Mouse (Mus musculus) MEL (cell line): Measurements from ENCODE around the gene Zfp536. TPM values are rescaled to one million over a fixed set of nuclear protein-coding genes. Genes with fewer than 3 reads are reported as not detected.

Experiments
- DNase-seq: peaks from one replicate; pipeline ENCODE4 v3.0.0; 2011; ENCODE audit warnings: low read depth, low spot score
- H3K27ac ChIP-seq: 2 replicates; pipeline ENCODE4 v1.5.1; 2012; ENCODE audit warnings: low read depth, mild to moderate bottlenecking, control low read depth, low read length, moderate library complexity; ENCODE audit not compliant: control insufficient read depth
- H3K27me3 ChIP-seq, 2 experiments: fragments of 150-350 bp in 1 of 2; sonication (generic) in 1 of 2; 2 replicates each; pipeline ENCODE4 v1.6.1; 2012; ENCODE audit warnings: low read length in 2 of 2, mild to moderate bottlenecking in 2 of 2, improper control_type of control experiment in 1 of 2, moderate library complexity in 1 of 2; ENCODE audit not compliant: insufficient read depth in 2 of 2, control insufficient read depth in 1 of 2
- H3K36me3 ChIP-seq, 2 experiments: 2 replicates each; pipeline ENCODE4 v1.6.1; 2012 to 2014; ENCODE audit warnings: low read length in 2 of 2, improper control_type of control experiment in 1 of 2, inconsistent platforms in 1 of 2, mild to moderate bottlenecking in 1 of 2; ENCODE audit not compliant: insufficient read depth in 2 of 2, control insufficient read depth in 1 of 2
- H3K4me1 ChIP-seq, 2 experiments: fragments of 150-350 bp in 1 of 2; sonication (generic) in 1 of 2; 2 replicates each; pipeline ENCODE4 v1.6.1; 2012; ENCODE audit warnings: low read length in 2 of 2, improper control_type of control experiment in 1 of 2, mild to moderate bottlenecking in 1 of 2; ENCODE audit not compliant: insufficient read depth in 2 of 2, control insufficient read depth in 1 of 2
- H3K4me3 ChIP-seq, 2 experiments: fragments of 150-350 bp in 1 of 2; sonication (generic) in 1 of 2; 2 replicates each; pipeline ENCODE4 v1.5.1; 2012; ENCODE audit warnings: low read depth in 2 of 2, low read length in 2 of 2, mild to moderate bottlenecking in 2 of 2, moderate library complexity in 2 of 2, control low read depth in 1 of 2, improper control_type of control experiment in 1 of 2; ENCODE audit not compliant: control insufficient read depth in 1 of 2, insufficient read depth in 1 of 2
- H3K79me2 ChIP-seq: 2 replicates; pipeline ENCODE4 v1.6.1; 2012; ENCODE audit warnings: mild to moderate bottlenecking, low read length, moderate library complexity; ENCODE audit not compliant: control insufficient read depth, poor library complexity, insufficient read depth
- H3K9ac ChIP-seq: 2 replicates; pipeline ENCODE4 v1.6.1; 2012; ENCODE audit warnings: low read depth, mild to moderate bottlenecking, control low read depth, low read length, moderate library complexity; ENCODE audit not compliant: control insufficient read depth, poor library complexity, severe bottlenecking
- H3K9me3 ChIP-seq: fragments of 150-350 bp; sonication (generic); replicated peaks from 2 replicates; pipeline ENCODE4 v1.6.1; 2012; ENCODE audit warnings: mild to moderate bottlenecking, low read length, improper control_type of control experiment, moderate library complexity; ENCODE audit not compliant: insufficient read depth
- CHD1 ChIP-seq: IDR thresholded peaks from 2 replicates; pipeline ENCODE4 v1.6.1; 2012; ENCODE audit warnings: low read depth, mild to moderate bottlenecking, inconsistent platforms, low read length, improper control_type of control experiment
- CHD2 ChIP-seq: IDR thresholded peaks from 2 replicates; pipeline ENCODE4 v1.6.1; 2011; ENCODE audit warnings: low read length, improper control_type of control experiment
- CTCF ChIP-seq, 3 experiments: IDR thresholded peaks in 2 of 3; conservative IDR thresholded peaks in 1 of 3; 2 replicates each; pipeline ENCODE4 v1.5.1; 2011 to 2012; ENCODE audit warnings: low read length in 3 of 3, low read depth in 2 of 3, mild to moderate bottlenecking in 2 of 3, improper control_type of control experiment in 1 of 3, inconsistent platforms in 1 of 3, mixed read lengths in 1 of 3, moderate library complexity in 1 of 3; ENCODE audit not compliant: control insufficient read depth in 1 of 3, insufficient read depth in 1 of 3, poor library complexity in 1 of 3, severe bottlenecking in 1 of 3
- ELF1 ChIP-seq: IDR thresholded peaks from 2 replicates; pipeline ENCODE4 v1.6.1; 2014; ENCODE audit warnings: low read depth, mild to moderate bottlenecking, inconsistent platforms, low read length, improper control_type of control experiment, moderate library complexity
- ETS1 ChIP-seq: IDR thresholded peaks from 2 replicates; pipeline ENCODE4 v1.6.1; 2012; ENCODE audit warnings: low read depth, mild to moderate bottlenecking, inconsistent platforms, low read length, improper control_type of control experiment, moderate library complexity
- HCFC1 ChIP-seq: IDR thresholded peaks from 2 replicates; pipeline ENCODE4 v1.6.1; 2012; ENCODE audit warnings: low read depth, mild to moderate bottlenecking, inconsistent platforms, low read length, improper control_type of control experiment, moderate library complexity
- JUND ChIP-seq: IDR thresholded peaks from 2 replicates; pipeline ENCODE4 v1.6.1; 2011; ENCODE audit warnings: low read depth, mild to moderate bottlenecking, improper control_type of control experiment, low read length
- KAT2A ChIP-seq: conservative IDR thresholded peaks from 2 replicates; pipeline ENCODE4 v1.6.1; 2012; ENCODE audit warnings: low read depth, low read length, improper control_type of control experiment, inconsistent platforms
- MAFK ChIP-seq: IDR thresholded peaks from 2 replicates; pipeline ENCODE4 v1.6.1; 2011; ENCODE audit warnings: low read depth, mild to moderate bottlenecking, low read length, improper control_type of control experiment, borderline replicate concordance
- MAX ChIP-seq: IDR thresholded peaks from 2 replicates; pipeline ENCODE4 v1.6.1; 2011; ENCODE audit warnings: low read length, improper control_type of control experiment
- MXI1 ChIP-seq: IDR thresholded peaks from 2 replicates; pipeline ENCODE4 v1.6.1; 2011; ENCODE audit warnings: mild to moderate bottlenecking, low read depth, low read length, improper control_type of control experiment
- MYB ChIP-seq: IDR thresholded peaks from 2 replicates; pipeline ENCODE4 v1.6.1; 2011; ENCODE audit warnings: mild to moderate bottlenecking, low read depth, low read length, improper control_type of control experiment
- MYC ChIP-seq: IDR thresholded peaks from 2 replicates; pipeline ENCODE4 v1.6.1; 2011; ENCODE audit warnings: low read depth, mild to moderate bottlenecking, low read length, improper control_type of control experiment, moderate library complexity
- NELFE ChIP-seq: IDR thresholded peaks from 2 replicates; pipeline ENCODE4 v1.6.1; 2011; ENCODE audit warnings: low read depth, low read length, improper control_type of control experiment
- NRF1 ChIP-seq: IDR thresholded peaks from 2 replicates; pipeline ENCODE4 v1.6.1; 2014; ENCODE audit warnings: low read depth, mild to moderate bottlenecking, inconsistent platforms, low read length, improper control_type of control experiment, moderate library complexity; ENCODE audit not compliant: poor library complexity, insufficient read depth, severe bottlenecking
- POLR2AphosphoS2 ChIP-seq: IDR thresholded peaks from 2 replicates; pipeline ENCODE4 v1.6.1; 2011; ENCODE audit warnings: low read length, improper control_type of control experiment
- POLR2AphosphoS5 ChIP-seq: IDR thresholded peaks from 2 replicates; pipeline ENCODE4 v1.6.1; 2012; ENCODE audit warnings: low read depth, borderline replicate concordance, mild to moderate bottlenecking, inconsistent platforms, low read length, moderate library complexity, mixed read lengths
- RAD21 ChIP-seq: IDR thresholded peaks from 2 replicates; pipeline ENCODE4 v1.6.1; 2011; ENCODE audit warnings: mild to moderate bottlenecking, low read depth, low read length, improper control_type of control experiment
- RCOR1 ChIP-seq: IDR thresholded peaks from 2 replicates; pipeline ENCODE4 v1.6.1; 2012; ENCODE audit warnings: low read depth, mild to moderate bottlenecking, inconsistent platforms, low read length, improper control_type of control experiment
- SIN3A ChIP-seq: IDR thresholded peaks from 2 replicates; pipeline ENCODE4 v1.6.1; 2012; ENCODE audit warnings: low read length, improper control_type of control experiment, inconsistent platforms
- SMC3 ChIP-seq: IDR thresholded peaks from 2 replicates; pipeline ENCODE4 v1.6.1; 2011; ENCODE audit warnings: low read depth, low read length, improper control_type of control experiment
- TCF12 ChIP-seq: IDR thresholded peaks from 2 replicates; pipeline ENCODE4 v1.6.1; 2014; ENCODE audit warnings: low read depth, mild to moderate bottlenecking, inconsistent platforms, low read length, improper control_type of control experiment, moderate library complexity
- UBTF ChIP-seq: IDR thresholded peaks from 2 replicates; pipeline ENCODE4 v1.6.1; 2012; ENCODE audit warnings: low read depth, mild to moderate bottlenecking, inconsistent platforms, low read length, improper control_type of control experiment, moderate library complexity, borderline replicate concordance; ENCODE audit not compliant: insufficient read depth
- ZKSCAN1 ChIP-seq: IDR thresholded peaks from 2 replicates; pipeline ENCODE4 v1.6.1; 2012; ENCODE audit warnings: low read depth, mild to moderate bottlenecking, inconsistent platforms, low read length, improper control_type of control experiment, moderate library complexity
- polyA plus RNA-seq, 2 experiments: library from polyadenylated mRNA; stranded (reverse) in 1 of 2; unstranded in 1 of 2; fragments of >175 nt in 1 of 2; fragments of >200 nt in 1 of 2; gene quantifications; 2 replicates each; pipeline versions ENCODE4 v1.2.1 to v1.2.4; 2012; ENCODE audit warnings: low replicate concordance in 2 of 2, low read depth in 1 of 2; ENCODE audit not compliant: insufficient read length in 2 of 2, insufficient read depth in 1 of 2, missing spikeins in 1 of 2
- total RNA-seq: library from RNA; depleted of rRNA; stranded (reverse); fragments of 300-350 nt; gene quantifications from 2 replicates; pipeline ENCODE4 v1.2.3, GENCODE M21; 2012

Gene Zfp536
- total and polyA plus RNA-seq, 3 experiments, result not detected

DNA sequence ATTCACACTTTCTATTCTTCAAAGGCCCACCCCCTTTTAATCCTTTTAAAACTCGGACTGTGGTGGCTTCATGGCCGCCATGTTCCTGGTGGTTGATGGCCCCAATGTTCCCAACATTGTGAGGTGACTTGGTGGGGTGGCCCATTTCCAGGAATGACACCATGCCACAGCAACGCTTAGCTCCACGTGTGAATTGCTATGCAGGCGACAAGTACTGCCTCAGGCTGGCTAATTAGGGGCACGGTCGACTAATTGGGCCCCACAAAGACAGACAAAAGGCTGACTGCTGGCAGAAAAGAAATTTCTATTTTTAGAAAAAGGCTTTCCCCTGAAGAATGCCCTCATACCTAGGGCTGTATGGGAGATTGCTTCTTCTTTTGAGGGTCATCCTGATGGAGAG, 154.2 kb downstream of the Zfp536 start:
- H3K27ac ChIP-seq, result no peak overlapping the region
- H3K36me3 ChIP-seq, result no peaks in the 10 kb centered on the region
- H3K4me1 ChIP-seq, result no peaks in the 10 kb centered on the region
- no peaks in the 10 kb centered on the region for H3K79me2 ChIP-seq
- no peak for DNase-seq
- no peak overlapping the region for H3K9ac ChIP-seq
- no peak overlapping the region for H3K4me3 ChIP-seq
- no peaks in the 10 kb centered on the region for H3K27me3 ChIP-seq
- H3K9me3 ChIP-seq, result no peaks in the 10 kb centered on the region
- TF ChIP-seq HCFC1 (no peak), ELF1 (no peak), UBTF (no peak), RCOR1 (no peak), ZKSCAN1 (no peak), SIN3A (no peak), SMC3 (no peak), CHD1 (no peak), TCF12 (no peak), JUND (no peak), MAFK (no peak), MAX (no peak), POLR2AphosphoS5 (no peak), KAT2A (no peak)

DNA sequence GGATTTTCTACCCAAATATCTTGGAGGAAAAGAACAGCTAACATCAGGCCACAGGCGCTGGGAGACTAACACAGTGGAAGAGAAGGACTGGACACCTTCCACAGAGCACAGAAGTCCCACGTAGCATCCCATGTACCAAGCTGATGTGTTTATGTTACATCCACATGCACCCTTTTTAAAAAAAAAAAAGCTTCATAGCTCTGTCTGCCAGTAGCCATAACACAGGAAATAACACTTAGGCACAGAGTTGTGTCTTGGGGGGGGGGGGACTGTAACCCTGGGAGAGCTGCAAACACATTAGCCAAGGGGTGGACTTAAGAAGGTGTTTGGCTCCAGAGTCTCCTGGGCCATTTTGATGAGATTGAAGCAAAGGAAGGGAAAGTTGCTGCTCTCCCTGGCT, 155.6 kb downstream of the Zfp536 start:
- no peak overlapping the region for H3K9ac ChIP-seq
- TF ChIP-seq MYC, result no peak
- H3K36me3 ChIP-seq, result no peaks in the 10 kb centered on the region
- H3K9me3 ChIP-seq, result no peaks in the 10 kb centered on the region
- H3K4me3 ChIP-seq, result no peak overlapping the region
- H3K27ac ChIP-seq, result no peak overlapping the region
- H3K79me2 ChIP-seq, result no peaks in the 10 kb centered on the region
- DNase-seq, result no peak
- H3K4me1 ChIP-seq, result no peaks in the 10 kb centered on the region
- no peaks in the 10 kb centered on the region for H3K27me3 ChIP-seq

DNA sequence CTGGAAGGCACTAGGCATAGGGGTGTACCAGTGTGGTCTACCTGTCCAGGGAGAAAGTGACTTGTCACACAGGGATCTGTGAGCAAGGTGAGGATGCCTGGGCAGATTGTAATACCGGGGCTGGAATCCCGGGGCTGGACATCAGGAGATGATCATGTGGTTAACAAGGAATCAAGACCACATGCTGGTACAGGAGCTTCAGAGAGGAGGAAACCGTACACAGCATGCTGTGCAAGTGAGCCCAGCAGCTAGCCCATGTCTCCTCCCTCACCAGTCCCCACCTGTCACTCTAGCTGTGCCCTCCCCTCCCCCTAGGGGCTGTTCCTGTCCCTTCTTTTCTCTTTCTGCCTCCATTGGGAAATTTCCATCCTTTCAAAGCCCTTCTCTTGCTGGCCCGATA, 157.5 kb downstream of the Zfp536 start:
- H3K9me3 ChIP-seq, result no peaks in the 10 kb centered on the region

More for the DNA sequence above, 157.5 kb downstream of the Zfp536 start:
- Histone ChIP-seq H3K79me2 (no peaks in the 10 kb centered on the region), H3K27ac (no peak overlapping the region), H3K27me3 (no peaks in the 10 kb centered on the region), H3K36me3 (no peaks in the 10 kb centered on the region), H3K4me3 (no peak overlapping the region), H3K4me1 (no peaks in the 10 kb centered on the region), H3K9ac (no peak overlapping the region)
- TF ChIP-seq RCOR1 (no peak), POLR2AphosphoS5 (no peak), SMC3 (no peak), HCFC1 (no peak), MAFK (no peak), MYB (no peak), ETS1 (no peak), MYC (no peak), CHD2 (no peak), MXI1 (no peak), RAD21 (no peak), NELFE (no peak), SIN3A (no peak), POLR2AphosphoS2 (no peak), CTCF (IDR thresholded peaks at IDR 0.05 in 2 of 3, conservative IDR thresholded peaks at IDR 0.05 in 1 of 3; ENCODE audit: control insufficient read depth in 1 of 3, insufficient read depth in 1 of 3, low read depth in 2 of 3, low read length in 3 of 3, poor library complexity in 1 of 3, severe bottlenecking in 1 of 3) (no peak), NRF1 (no peak)
- DNase-seq, result no peak
